Mouse (Mus musculus) bone marrow, adult 2 months (tissue): ENCODE results near the gene Pnliprp1.

Source experiments
- CTCF ChIP-seq: fragments of 200-500 bp; IDR thresholded peaks from 2 replicates; pipeline ENCODE4 v1.5.1; 2011; ENCODE audit warnings: low read length, control low read depth; ENCODE audit not compliant: control insufficient read depth, insufficient read depth
- POLR2A ChIP-seq: fragments of 200-500 bp; IDR thresholded peaks from 2 replicates; pipeline ENCODE4 v1.6.1; 2011; ENCODE audit warnings: low read depth, mild to moderate bottlenecking, control low read depth, low read length, borderline replicate concordance; ENCODE audit not compliant: control insufficient read depth

DNA sequence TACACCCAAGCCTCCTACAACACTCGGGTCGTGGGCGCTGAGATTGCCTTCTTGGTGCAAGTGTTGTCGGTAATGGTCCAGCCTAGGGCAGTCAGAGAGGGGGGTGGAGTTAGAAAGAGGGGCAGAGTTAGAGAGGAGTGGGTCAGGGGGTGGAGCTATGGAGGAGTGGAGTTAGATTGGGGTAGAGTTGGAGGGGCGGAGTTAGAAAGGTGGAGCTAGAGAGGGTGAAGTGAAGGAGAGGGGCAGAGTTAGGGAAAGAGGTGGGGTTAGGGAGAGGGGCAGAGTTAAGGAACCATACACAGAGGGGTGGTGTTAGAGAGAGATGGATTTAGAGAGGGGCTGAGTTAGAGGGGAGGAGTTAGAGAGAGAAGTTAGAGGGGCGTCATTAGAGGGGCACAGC, 33.6 kb downstream of the Pnliprp1 start:
- no peak for TF ChIP-seq POLR2A
- no peak for TF ChIP-seq CTCF
